Mouse (Mus musculus): ENCODE measurements at regions not wholly inside any gene's neighbourhood (a gene's known extent, or its start where the extent isn't known, plus 50 kb on each side); places are given as distances from the start of the nearest gene placed in this dataset.

- no peak overlapping the region for H3K27ac ChIP-seq
- no peak overlapping the region for H3K4me2 ChIP-seq (replicated peaks)
- no peak for ATAC-seq (ENCODE audit: low FRiP score)
- H3K36me3 ChIP-seq = no peaks in the 10 kb centered on the region
- H3K9ac ChIP-seq = no peak overlapping the region
- no peaks in the 10 kb centered on the region for H3K27me3 ChIP-seq
- H3K9me3 ChIP-seq (replicated peaks) = no peaks in the 10 kb centered on the region
- WGBS = 77% methylated on average over 4 of the region's 4 CpGs
- H3K4me1 ChIP-seq = no peaks in the 10 kb centered on the region
- H3K4me3 ChIP-seq = no peak overlapping the region
These were observed 114.6 kb upstream of the Btg1 start for GRCm38 (mm10) chr10:96502090-96502728.

- WGBS = 79% methylated on average over 6 of the region's 6 CpGs
- H3K27ac ChIP-seq = no peak overlapping the region
- ATAC-seq (ENCODE audit: low FRiP score) = no peak
These were observed 114.1 kb upstream of the Btg1 start for GRCm38 (mm10) chr10:96502736-96503135.

DNA sequence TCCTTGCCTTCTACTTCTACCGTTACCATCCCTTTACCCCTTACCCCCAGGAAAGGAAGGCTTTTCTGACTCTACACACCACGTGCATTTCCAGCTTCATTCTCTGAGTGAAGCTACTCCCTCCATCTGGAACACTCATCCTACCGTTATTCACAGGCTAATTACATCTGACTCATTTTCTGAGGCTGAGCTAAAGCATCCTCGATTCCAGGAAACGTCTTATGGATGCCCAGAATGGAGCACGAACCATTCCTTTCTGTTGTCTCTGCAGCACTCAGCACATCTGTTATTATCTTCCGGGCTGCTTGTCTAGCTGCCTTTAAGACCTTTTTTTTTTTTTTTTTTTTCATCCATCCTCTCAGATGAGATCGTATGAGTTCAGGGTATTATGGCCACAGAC, 112.5 kb upstream of the Btg1 start:
- Histone ChIP-seq H3K4me3 (no peak overlapping the region), H3K4me1 (no peaks in the 10 kb centered on the region), H3K4me2 (replicated peaks) (no peak overlapping the region), H3K36me3 (no peaks in the 10 kb centered on the region), H3K9ac (no peak overlapping the region), H3K9me3 (replicated peaks) (no peaks in the 10 kb centered on the region), H3K27me3 (no peaks in the 10 kb centered on the region), H3K27ac (no peak overlapping the region)
- 85% methylated on average over 8 of the region's 8 CpGs for WGBS
- ATAC-seq (ENCODE audit: low FRiP score) = no peak

More at GRCm38 (mm10) chr10:96502736-96503135, 114.1 kb upstream of the Btg1 start:
- H3K4me3 ChIP-seq = no peak overlapping the region
- H3K4me2 ChIP-seq (replicated peaks) = no peak overlapping the region
- H3K27me3 ChIP-seq = no peaks in the 10 kb centered on the region
- no peaks in the 10 kb centered on the region for H3K4me1 ChIP-seq
- no peak overlapping the region for H3K9ac ChIP-seq
- no peaks in the 10 kb centered on the region for H3K36me3 ChIP-seq
- no peaks in the 10 kb centered on the region for H3K9me3 ChIP-seq (replicated peaks)

GRCm38 (mm10) chr10:96515164-96515922, 101.5 kb upstream of the Btg1 start:
- H3K4me2 ChIP-seq (replicated peaks) = no peak overlapping the region
- no peaks in the 10 kb centered on the region for H3K4me1 ChIP-seq
- ATAC-seq (ENCODE audit: low FRiP score) = no peak
- no peaks in the 10 kb centered on the region for H3K9me3 ChIP-seq (replicated peaks)
- H3K36me3 ChIP-seq = no peaks in the 10 kb centered on the region
- H3K9ac ChIP-seq = no peak overlapping the region
- no peaks in the 10 kb centered on the region for H3K27me3 ChIP-seq
- 90% methylated on average over 10 of the region's 10 CpGs for WGBS
- H3K27ac ChIP-seq = no peak overlapping the region
- no peak overlapping the region for H3K4me3 ChIP-seq

- no peak overlapping the region for H3K4me3 ChIP-seq
- no peak overlapping the region for H3K27ac ChIP-seq
- no peak for ATAC-seq (ENCODE audit: low FRiP score)
- no peaks in the 10 kb centered on the region for H3K9me3 ChIP-seq (replicated peaks)
- no peak overlapping the region for H3K9ac ChIP-seq
- 89% methylated on average over 2 of the region's 2 CpGs for WGBS
- no peak overlapping the region for H3K4me2 ChIP-seq (replicated peaks)
- no peaks in the 10 kb centered on the region for H3K27me3 ChIP-seq
- H3K36me3 ChIP-seq = no peaks in the 10 kb centered on the region
- H3K4me1 ChIP-seq = no peaks in the 10 kb centered on the region
These were observed 100.9 kb upstream of the Btg1 start for GRCm38 (mm10) chr10:96515923-96516258.

DNA sequence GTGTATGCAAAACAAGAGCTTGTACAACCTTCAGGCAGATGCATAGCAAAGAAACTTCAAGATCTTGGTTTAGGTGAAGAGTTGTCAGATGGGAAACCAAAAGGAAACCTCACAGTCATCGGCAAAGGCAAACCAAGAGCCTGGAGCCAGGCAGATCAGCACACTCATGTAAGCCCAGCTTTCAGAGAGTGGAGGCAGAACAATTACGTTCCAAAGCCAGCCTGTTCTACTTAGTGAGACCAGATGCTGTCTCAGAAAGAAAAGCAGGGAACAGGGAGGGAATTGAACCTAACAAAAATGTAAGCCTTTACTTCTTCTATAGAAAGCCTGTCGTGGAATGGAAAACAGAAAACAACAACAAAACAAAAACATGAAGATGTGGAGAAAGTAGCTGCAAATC, 97.4 kb upstream of the Btg1 start:
- H3K27me3 ChIP-seq = no peaks in the 10 kb centered on the region
- peaks cover 9% of the 10 kb centered on the region; the same call in 1 of the 2 replicates for H3K4me1 ChIP-seq
- H3K36me3 ChIP-seq = no peaks in the 10 kb centered on the region
- no peak for ATAC-seq (ENCODE audit: low FRiP score)
- 76% methylated on average over 3 of the region's 3 CpGs for WGBS
- no peaks in the 10 kb centered on the region for H3K9me3 ChIP-seq (replicated peaks)
- no peak overlapping the region for H3K9ac ChIP-seq
- no peak overlapping the region for H3K4me3 ChIP-seq
- no peak overlapping the region for H3K4me2 ChIP-seq (replicated peaks)
- H3K27ac ChIP-seq = no peak overlapping the region

DNA sequence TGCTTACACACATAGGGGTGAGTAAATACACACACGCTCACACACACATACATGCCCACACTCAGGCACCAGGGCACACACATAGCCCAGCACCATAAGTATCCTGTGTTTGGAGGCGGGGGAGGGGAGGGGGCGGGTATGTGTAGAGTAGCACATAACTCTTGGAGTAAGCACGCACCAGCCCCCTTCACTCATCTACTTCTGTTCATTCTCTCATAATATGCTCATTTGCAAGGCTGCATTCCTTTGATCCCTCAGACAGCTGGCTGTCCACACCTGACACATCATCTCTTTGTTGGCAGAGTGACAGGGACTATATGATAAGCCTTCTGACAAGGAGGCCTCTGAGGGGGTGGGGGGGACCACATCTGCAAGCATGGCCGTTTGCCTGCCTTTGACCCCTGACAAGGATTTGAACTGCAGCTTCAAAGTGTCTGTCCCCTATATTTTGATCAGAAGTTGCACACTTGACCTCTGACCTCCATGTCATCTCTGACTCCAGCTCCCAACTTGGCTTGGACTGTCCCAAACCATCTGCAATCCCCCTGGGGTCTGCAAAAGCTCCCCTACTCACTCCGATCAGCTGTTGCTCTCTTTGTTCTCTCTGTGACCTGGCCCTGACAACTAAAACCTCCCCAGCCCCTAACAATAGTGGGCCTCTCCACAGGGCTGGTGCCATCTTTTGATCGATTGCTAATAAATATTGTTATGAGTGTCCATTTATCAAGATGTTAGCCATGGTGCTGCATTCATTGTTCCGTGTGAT, 95.6 kb upstream of the Btg1 start:
- no peaks in the 10 kb centered on the region for H3K36me3 ChIP-seq
- H3K27ac ChIP-seq = no peak overlapping the region
- ATAC-seq (ENCODE audit: low FRiP score) = peak; percentile 57
- no peak overlapping the region for H3K4me2 ChIP-seq (replicated peaks)
- H3K9ac ChIP-seq = no peak overlapping the region
- H3K9me3 ChIP-seq (replicated peaks) = no peaks in the 10 kb centered on the region
- H3K27me3 ChIP-seq = no peaks in the 10 kb centered on the region
- WGBS = 53% methylated on average over 8 of the region's 8 CpGs
- H3K4me3 ChIP-seq = no peak overlapping the region
- H3K4me1 ChIP-seq = peaks cover 11% of the 10 kb centered on the region; the same call in 1 of the 2 replicates

DNA sequence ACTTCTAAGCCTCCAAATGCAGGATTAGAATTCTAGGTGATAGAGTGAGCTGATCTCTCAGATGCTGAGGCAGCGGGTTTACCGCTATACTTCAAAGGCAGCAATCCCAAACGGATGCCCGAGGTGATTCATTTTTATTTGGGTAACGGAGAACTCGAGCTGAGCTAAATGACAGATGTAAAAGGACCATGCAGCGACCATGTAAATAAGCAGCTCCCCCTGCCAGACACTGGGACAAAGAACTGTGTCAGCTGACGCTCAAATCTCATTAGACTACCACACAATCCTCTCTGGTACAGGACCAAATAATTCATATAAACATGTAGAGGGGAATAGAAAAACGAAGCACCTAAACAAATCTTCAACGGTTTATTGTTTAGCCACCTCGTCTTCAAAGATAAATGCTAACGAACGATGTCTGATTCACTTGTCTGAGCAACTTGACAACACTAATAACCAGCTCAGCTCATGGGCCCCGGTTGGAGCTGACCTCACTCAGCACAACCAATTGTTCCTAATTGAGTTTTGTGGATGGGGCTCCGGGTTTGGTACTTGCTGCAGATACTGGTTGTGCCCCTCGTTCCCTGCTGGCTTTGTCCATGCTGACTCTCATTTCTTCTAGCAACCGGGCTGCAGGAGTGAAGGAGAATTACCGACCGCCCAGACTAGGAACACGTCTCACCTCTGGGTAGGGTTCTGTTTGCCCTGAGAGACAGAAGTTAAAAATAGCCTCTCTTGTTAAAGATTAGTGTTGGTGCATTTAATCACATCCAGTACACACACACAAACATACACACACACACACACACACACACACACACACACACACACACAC, 92.6 kb upstream of the Btg1 start:
- peak; percentile 82 for ATAC-seq (ENCODE audit: low FRiP score)
- peaks cover 11% of the 10 kb centered on the region; the same call in 1 of the 2 replicates for H3K4me1 ChIP-seq
- no peaks in the 10 kb centered on the region for H3K27me3 ChIP-seq
- no peaks in the 10 kb centered on the region for H3K36me3 ChIP-seq
- H3K9me3 ChIP-seq (replicated peaks) = no peaks in the 10 kb centered on the region
- H3K9ac ChIP-seq = no peak overlapping the region
- H3K27ac ChIP-seq = peak overlapping the region; percentile 79
- H3K4me2 ChIP-seq (replicated peaks) = peak overlapping the region; percentile 21; the same call in 1 of the 2 replicates
- no peak overlapping the region for H3K4me3 ChIP-seq
- 34% methylated on average over 20 of the region's 20 CpGs for WGBS

GRCm38 (mm10) chr10:96527864-96528263, 88.9 kb upstream of the Btg1 start:
- Histone ChIP-seq H3K4me2 (replicated peaks) (no peak overlapping the region), H3K27me3 (no peaks in the 10 kb centered on the region), H3K9me3 (replicated peaks) (no peaks in the 10 kb centered on the region), H3K4me3 (no peak overlapping the region), H3K27ac (no peak overlapping the region), H3K4me1 (peaks cover 5% of the 10 kb centered on the region; the same call in 1 of the 2 replicates), H3K9ac (no peak overlapping the region), H3K36me3 (no peaks in the 10 kb centered on the region)
- WGBS = 93% methylated on average over 3 of the region's 3 CpGs
- ATAC-seq (ENCODE audit: low FRiP score) = no peak

GRCm38 (mm10) chr10:96534547-96535124, 82.2 kb upstream of the Btg1 start:
- H3K9me3 ChIP-seq (replicated peaks) = no peaks in the 10 kb centered on the region
- no peaks in the 10 kb centered on the region for H3K4me1 ChIP-seq
- 95% methylated on average over 7 of the region's 7 CpGs for WGBS

DNA sequence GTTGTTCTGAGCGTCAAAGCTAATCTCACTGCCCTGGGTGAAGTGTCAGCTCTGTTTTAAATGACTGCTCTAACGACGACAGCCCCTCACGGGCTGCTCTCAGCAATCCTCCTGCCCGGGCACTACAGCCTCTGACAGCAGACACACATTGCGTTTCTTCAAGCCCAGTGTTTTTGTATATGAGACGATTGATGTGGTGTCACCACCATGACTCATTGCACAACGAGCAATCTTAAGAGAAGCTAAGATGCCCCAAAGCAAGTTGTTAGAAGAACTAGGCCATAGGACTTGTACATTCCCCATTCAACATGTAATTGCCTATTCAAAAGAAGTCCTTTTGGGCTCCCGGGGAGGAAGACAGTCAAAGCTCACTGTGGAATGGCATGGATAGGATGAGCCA, 81.3 kb upstream of the Btg1 start:
- Histone ChIP-seq H3K27me3 (no peaks in the 10 kb centered on the region), H3K4me3 (no peak overlapping the region), H3K27ac (no peak overlapping the region), H3K4me2 (replicated peaks) (no peak overlapping the region), H3K9me3 (replicated peaks) (no peaks in the 10 kb centered on the region), H3K36me3 (no peaks in the 10 kb centered on the region), H3K4me1 (no peaks in the 10 kb centered on the region), H3K9ac (no peak overlapping the region)
- ATAC-seq (ENCODE audit: low FRiP score) = no peak
- WGBS = 62% methylated on average over 9 of the region's 9 CpGs

More at GRCm38 (mm10) chr10:96534547-96535124, 82.2 kb upstream of the Btg1 start:
- Histone ChIP-seq H3K27me3 (no peaks in the 10 kb centered on the region), H3K9ac (no peak overlapping the region), H3K4me2 (replicated peaks) (no peak overlapping the region), H3K4me3 (no peak overlapping the region), H3K36me3 (no peaks in the 10 kb centered on the region), H3K27ac (no peak overlapping the region)
- no peak for ATAC-seq (ENCODE audit: low FRiP score)

All from hindbrain, embryonic 12.5 days (tissue).